Mouse (Mus musculus): ENCODE measurements around the gene Spock1. TPM values are rescaled to one million over a fixed set of nuclear protein-coding genes. Genes with fewer than 3 reads are reported as not detected.

Spock1 gene
- polyA plus RNA-seq, 1 experiment = 0.06 TPM

GRCm38 (mm10) chr13:57732251-57732650 is 175.9 kb downstream of the Spock1 start:
- DNase-seq = no peak
- WGBS = 59% methylated on average over 2 of the region's 2 CpGs
- Histone ChIP-seq H3K4me1 (ENCODE audit: control insufficient read depth, insufficient read depth, low read length) (no peaks in the 10 kb centered on the region), H3K4me3 (replicated peaks; ENCODE audit: extremely low read depth, low read depth, low read length) (no peak overlapping the region)
- TF ChIP-seq CTCF (IDR thresholded peaks at IDR 0.05; ENCODE audit: insufficient read depth, low read length) = no peak
- TF ChIP-seq POLR2A (IDR thresholded peaks at IDR 0.05; ENCODE audit: borderline replicate concordance, extremely low read depth, low read depth, low read length) = no peak

GRCm38 (mm10) chr13:57727716-57728115 is 180.4 kb downstream of the Spock1 start:
- no peaks in the 10 kb centered on the region for H3K4me1 ChIP-seq (ENCODE audit: control insufficient read depth, insufficient read depth, low read length)
- TF ChIP-seq POLR2A (IDR thresholded peaks at IDR 0.05; ENCODE audit: borderline replicate concordance, extremely low read depth, low read depth, low read length) (no peak), CTCF (IDR thresholded peaks at IDR 0.05; ENCODE audit: insufficient read depth, low read length) (no peak)
- DNase-seq = no peak
- H3K4me3 ChIP-seq (replicated peaks; ENCODE audit: extremely low read depth, low read depth, low read length) = no peak overlapping the region
- WGBS = 92% methylated on average over 11 of the region's 11 CpGs

GRCm38 (mm10) chr13:57726654-57727053 is 181.5 kb downstream of the Spock1 start:
- TF ChIP-seq CTCF (IDR thresholded peaks at IDR 0.05; ENCODE audit: insufficient read depth, low read length) (no peak), POLR2A (IDR thresholded peaks at IDR 0.05; ENCODE audit: borderline replicate concordance, extremely low read depth, low read depth, low read length) (no peak)
- H3K4me3 ChIP-seq (replicated peaks; ENCODE audit: extremely low read depth, low read depth, low read length) = no peak overlapping the region
- H3K4me1 ChIP-seq (ENCODE audit: control insufficient read depth, insufficient read depth, low read length) = no peaks in the 10 kb centered on the region
- 63% methylated on average over 7 of the region's 7 CpGs for WGBS
- no peak for DNase-seq

GRCm38 (mm10) chr13:57722329-57722936 is 185.7 kb downstream of the Spock1 start:
- DNase-seq = no peak
- 69% methylated on average over 17 of the region's 17 CpGs for WGBS
- no peak for TF ChIP-seq POLR2A (IDR thresholded peaks at IDR 0.05; ENCODE audit: borderline replicate concordance, extremely low read depth, low read depth, low read length)
- no peak for TF ChIP-seq CTCF (IDR thresholded peaks at IDR 0.05; ENCODE audit: insufficient read depth, low read length)
- Histone ChIP-seq H3K4me1 (ENCODE audit: control insufficient read depth, insufficient read depth, low read length) (no peaks in the 10 kb centered on the region), H3K4me3 (replicated peaks; ENCODE audit: extremely low read depth, low read depth, low read length) (no peak overlapping the region)

- WGBS = 51% methylated on average over 20 of the region's 20 CpGs
- H3K4me3 ChIP-seq (replicated peaks; ENCODE audit: extremely low read depth, low read depth, low read length) = no peak overlapping the region
- TF ChIP-seq CTCF (IDR thresholded peaks at IDR 0.05; ENCODE audit: insufficient read depth, low read length) (peak; percentile 51), POLR2A (IDR thresholded peaks at IDR 0.05; ENCODE audit: borderline replicate concordance, extremely low read depth, low read depth, low read length) (no peak)
- no peak for DNase-seq
- H3K4me1 ChIP-seq (ENCODE audit: control insufficient read depth, insufficient read depth, low read length) = no peaks in the 10 kb centered on the region
Observed at GRCm38 (mm10) chr13:57721524-57722279, 186.4 kb downstream of the Spock1 start.

GRCm38 (mm10) chr13:57718087-57718486 is 190.0 kb downstream of the Spock1 start:
- Histone ChIP-seq H3K4me1 (ENCODE audit: control insufficient read depth, insufficient read depth, low read length) (no peaks in the 10 kb centered on the region), H3K4me3 (replicated peaks; ENCODE audit: extremely low read depth, low read depth, low read length) (no peak overlapping the region)
- TF ChIP-seq POLR2A (IDR thresholded peaks at IDR 0.05; ENCODE audit: borderline replicate concordance, extremely low read depth, low read depth, low read length) (no peak), CTCF (IDR thresholded peaks at IDR 0.05; ENCODE audit: insufficient read depth, low read length) (no peak)
- no peak for DNase-seq
- 80% methylated on average over 5 of the region's 5 CpGs for WGBS

GRCm38 (mm10) chr13:57712910-57713309 is 195.2 kb downstream of the Spock1 start:
- WGBS = 80% methylated on average over 4 of the region's 4 CpGs
- Histone ChIP-seq H3K4me3 (replicated peaks; ENCODE audit: extremely low read depth, low read depth, low read length) (no peak overlapping the region), H3K4me1 (ENCODE audit: control insufficient read depth, insufficient read depth, low read length) (no peaks in the 10 kb centered on the region)
- DNase-seq = no peak
- TF ChIP-seq CTCF (IDR thresholded peaks at IDR 0.05; ENCODE audit: insufficient read depth, low read length) (no peak), POLR2A (IDR thresholded peaks at IDR 0.05; ENCODE audit: borderline replicate concordance, extremely low read depth, low read depth, low read length) (no peak)

- no peak for DNase-seq
Observed at GRCm38 (mm10) chr13:57708425-57708824, 199.7 kb downstream of the Spock1 start.

GRCm38 (mm10) chr13:57702966-57703365 is 205.2 kb downstream of the Spock1 start:
- Histone ChIP-seq H3K4me1 (ENCODE audit: control insufficient read depth, insufficient read depth, low read length) (no peaks in the 10 kb centered on the region), H3K4me3 (replicated peaks; ENCODE audit: extremely low read depth, low read depth, low read length) (no peak overlapping the region)
- WGBS = 90% methylated on average over 2 of the region's 2 CpGs
- TF ChIP-seq POLR2A (IDR thresholded peaks at IDR 0.05; ENCODE audit: borderline replicate concordance, extremely low read depth, low read depth, low read length) (no peak), CTCF (IDR thresholded peaks at IDR 0.05; ENCODE audit: insufficient read depth, low read length) (no peak)
- DNase-seq = no peak

More at GRCm38 (mm10) chr13:57708425-57708824, 199.7 kb downstream of the Spock1 start:
- no peak overlapping the region for H3K4me3 ChIP-seq (replicated peaks; ENCODE audit: extremely low read depth, low read depth, low read length)
- TF ChIP-seq POLR2A (IDR thresholded peaks at IDR 0.05; ENCODE audit: borderline replicate concordance, extremely low read depth, low read depth, low read length) = no peak
- TF ChIP-seq CTCF (IDR thresholded peaks at IDR 0.05; ENCODE audit: insufficient read depth, low read length) = no peak
- H3K4me1 ChIP-seq (ENCODE audit: control insufficient read depth, insufficient read depth, low read length) = no peaks in the 10 kb centered on the region

- no peak overlapping the region for H3K4me3 ChIP-seq (replicated peaks; ENCODE audit: extremely low read depth, low read depth, low read length)
- no peak for DNase-seq
- TF ChIP-seq POLR2A (IDR thresholded peaks at IDR 0.05; ENCODE audit: borderline replicate concordance, extremely low read depth, low read depth, low read length) (no peak), CTCF (IDR thresholded peaks at IDR 0.05; ENCODE audit: insufficient read depth, low read length) (no peak)
- 55% methylated on average over 5 of the region's 5 CpGs for WGBS
- H3K4me1 ChIP-seq (ENCODE audit: control insufficient read depth, insufficient read depth, low read length) = no peaks in the 10 kb centered on the region
Observed at GRCm38 (mm10) chr13:57696685-57697084, 211.4 kb downstream of the Spock1 start.

Measured in lung, adult 2 months (tissue).